Mouse (Mus musculus): ENCODE data around the gene Pla2g5. TPM values are rescaled to one million over a fixed set of nuclear protein-coding genes. Genes with fewer than 3 reads are reported as not detected.

The Pla2g5 gene
- not detected for polyA plus RNA-seq (2017; shearing (Covaris generic))

GRCm38 (mm10) chr4:138863344-138863998, at the start of gene Pla2g5:
Gene Pla2g5 (minus strand): TSS chr4:138863482.

GRCm38 (mm10) chr4:138877731-138878130, 14.4 kb upstream of the Pla2g5 start, which contains the start of gene Pla2g2e:
Gene Pla2g2e (plus strand): TSS chr4:138877942.

GRCm38 (mm10) chr4:138873864-138874263, 10.6 kb upstream of the Pla2g5 start, which contains the start of gene Gm13030:
Gene Gm13030 (minus strand): TSS chr4:138873964.

GRCm38 (mm10) chr4:138775435-138775834, 87.8 kb downstream of the Pla2g5 start, which contains the start of gene Pla2g2d:
Gene Pla2g2d (plus strand): TSS chr4:138775735.

GRCm38 (mm10) chr4:138757416-138757815, 105.9 kb downstream of the Pla2g5 start, which contains the start of gene Pla2g2f:
Gene Pla2g2f (minus strand): TSS chr4:138757626.

Other genes starting within 250 kb of the Pla2g5 start
- not detected for gene Vwa5b1, start 227.6 kb downstream of the Pla2g5 start, polyA plus RNA-seq (2017; shearing (Covaris generic))
- gene Pla2g2c, start 138.7 kb downstream of the Pla2g5 start, polyA plus RNA-seq (2017; shearing (Covaris generic)), result not detected
- gene Ubxn10, start 126.3 kb downstream of the Pla2g5 start, polyA plus RNA-seq (2017; shearing (Covaris generic)), result 0.33 TPM
- 0.15 TPM for gene Pla2g2f, start 105.9 kb downstream of the Pla2g5 start, polyA plus RNA-seq (2017; shearing (Covaris generic))
- 1.3 TPM for gene Pla2g2d, start 87.7 kb downstream of the Pla2g5 start, polyA plus RNA-seq (2017; shearing (Covaris generic))
- not detected for gene Gm13030, start 10.5 kb upstream of the Pla2g5 start, polyA plus RNA-seq (2017; shearing (Covaris generic))
- gene Pla2g2e, start 14.5 kb upstream of the Pla2g5 start, polyA plus RNA-seq (2017; shearing (Covaris generic)), result not detected
- 0.32 TPM for gene Otud3, start 50.5 kb upstream of the Pla2g5 start, polyA plus RNA-seq (2017; shearing (Covaris generic))
- gene Rnf186, start 103.6 kb upstream of the Pla2g5 start, polyA plus RNA-seq (2017; shearing (Covaris generic)), result not detected
- 39.6 TPM for gene Tmco4, start 109.4 kb upstream of the Pla2g5 start, polyA plus RNA-seq (2017; shearing (Covaris generic))
- not detected for gene Htr6, start 212.1 kb upstream of the Pla2g5 start, polyA plus RNA-seq (2017; shearing (Covaris generic))
- 0.76 TPM for gene Nbl1, start 229.5 kb upstream of the Pla2g5 start, polyA plus RNA-seq (2017; shearing (Covaris generic))